In the genomic region with DNA sequence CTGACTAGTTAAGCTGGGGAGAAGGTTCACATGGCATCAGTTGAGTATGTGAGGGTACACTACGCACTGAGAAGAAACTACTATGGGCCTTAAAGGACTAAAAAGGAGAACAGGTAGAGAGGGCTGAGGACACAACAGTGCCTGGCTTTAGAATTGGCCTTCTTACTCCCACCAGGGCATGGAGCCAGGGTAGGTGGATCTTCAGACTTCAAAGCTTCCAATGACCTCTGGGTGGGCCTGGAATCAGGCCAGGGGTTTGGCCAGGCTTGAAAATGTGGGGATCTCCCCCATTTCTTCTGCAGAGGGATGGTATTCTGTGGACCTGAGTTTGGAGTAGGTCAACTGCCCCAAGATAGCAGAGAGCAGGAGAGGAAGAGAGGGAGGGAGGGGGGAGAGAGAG, we compare ENCODE assay signal across 12 mouse cellular contexts.
"Had no signal": no experiment of that assay in that cellular context is flagged by ENCODE, and none has a peak within 500 bp of the region (broad histone marks: within the 10 kb centered on the region; RNA-seq: fewer than 3 reads in every experiment).

No protein-coding gene starts in this region.

- DNase-seq: retina, postnatal 1 day; right cerebral cortex, adult 18-20 months; right cerebral cortex, postnatal 14 days; right cerebral cortex, postnatal 25 days; right cerebral cortex, postnatal 4 days; spleen, adult 18-20 months; thymus, adult 18-20 months; thymus, adult 2 months; thymus, postnatal 14 days; thymus, postnatal 25 days; thymus, postnatal 36 days; thymus, postnatal 4 days had no signal
